Mouse (Mus musculus): ENCODE results near the gene Igf1r. TPM values are rescaled to one million over a fixed set of nuclear protein-coding genes. Genes with fewer than 3 reads are reported as not detected.

Igf1r gene
- polyA plus RNA-seq, 1 experiment from 2014 or later = 15.2 TPM

DNA sequence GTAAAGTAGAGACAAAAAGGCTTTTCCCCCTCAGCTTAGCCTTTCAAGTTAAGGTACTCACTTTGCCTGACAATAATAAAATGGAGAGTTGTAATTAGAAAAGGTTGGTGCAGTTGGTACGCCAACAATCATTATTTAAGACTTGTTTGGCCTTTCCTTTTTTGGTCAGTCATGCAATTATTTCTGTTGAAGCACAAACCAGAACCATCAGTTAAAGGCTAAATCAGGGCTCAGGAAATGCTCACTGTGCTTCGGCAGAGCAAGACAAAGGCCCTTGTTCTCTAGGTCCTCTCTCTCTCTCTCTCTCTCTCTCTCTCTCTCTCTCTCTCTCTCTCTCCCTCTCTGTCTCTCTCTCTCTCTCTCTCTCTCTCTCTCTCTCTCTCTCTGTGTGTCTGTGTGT is 165.4 kb downstream of the Igf1r start:
- Histone ChIP-seq H3K4me3 (replicated peaks) (no peak overlapping the region), H3K27ac (no peak overlapping the region), H3K27me3 (replicated peaks) (no peaks in the 10 kb centered on the region), H3K36me3 (no peaks in the 10 kb centered on the region), H3K4me1 (replicated peaks) (0 out of 2 replicates have a peak, but pooled peaks cover 3% of the 10 kb centered on the region), H3K9ac (no peak overlapping the region), H3K9me3 (no peaks in the 10 kb centered on the region), H3K4me2 (replicated peaks) (no peak overlapping the region)
- ATAC-seq = no peak
- 55% methylated on average over 2 of the region's 2 CpGs for WGBS

DNA sequence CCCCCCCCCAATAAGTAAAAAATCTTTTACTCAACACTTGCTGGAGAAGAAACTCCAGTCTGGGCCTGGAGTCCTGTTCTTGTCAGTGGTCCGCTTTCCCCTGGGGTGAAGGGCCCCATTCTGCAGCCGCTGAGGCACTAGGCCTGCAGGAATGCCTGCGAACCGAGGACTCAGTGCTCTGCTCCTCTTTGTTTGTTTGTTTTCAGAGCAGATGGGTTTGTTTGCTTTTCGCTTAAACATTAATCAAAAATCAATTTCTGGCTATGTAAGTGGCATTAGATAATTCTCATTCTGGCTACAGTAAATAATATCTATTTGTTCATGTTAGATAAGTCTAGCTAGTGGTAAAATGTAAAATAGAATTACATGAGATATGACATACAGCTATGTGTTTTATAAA is 167.0 kb downstream of the Igf1r start:
- H3K27ac ChIP-seq = no peak overlapping the region
- peak; percentile 65 for ATAC-seq
- H3K9me3 ChIP-seq = no peaks in the 10 kb centered on the region
- H3K36me3 ChIP-seq = no peaks in the 10 kb centered on the region
- no peak overlapping the region for H3K4me2 ChIP-seq (replicated peaks)
- WGBS = 42% methylated on average over 5 of the region's 5 CpGs
- H3K4me1 ChIP-seq (replicated peaks) = 0 out of 2 replicates have a peak, but pooled peaks cover 3% of the 10 kb centered on the region
- no peaks in the 10 kb centered on the region for H3K27me3 ChIP-seq (replicated peaks)
- H3K4me3 ChIP-seq (replicated peaks) = no peak overlapping the region
- H3K9ac ChIP-seq = no peak overlapping the region

DNA sequence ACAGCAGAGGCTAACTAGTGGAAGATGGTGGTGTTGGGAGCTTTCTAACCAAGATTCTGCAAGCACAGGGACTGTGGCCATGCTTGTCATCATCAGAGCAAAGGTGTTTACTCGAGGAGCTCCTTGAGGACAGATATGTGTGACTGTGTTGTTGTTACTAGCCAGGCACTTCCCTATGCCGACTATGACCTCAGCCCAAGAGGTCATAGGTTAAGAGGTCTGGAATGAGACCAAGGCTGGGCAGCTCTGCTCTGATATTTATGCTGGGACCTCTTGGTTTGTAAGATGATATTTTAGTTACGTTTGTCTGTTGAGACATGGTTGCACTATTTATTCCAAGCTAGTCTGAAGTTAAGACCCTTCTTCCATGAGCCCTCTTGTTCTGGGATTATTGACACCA is 169.8 kb downstream of the Igf1r start:
- no peak overlapping the region for H3K4me2 ChIP-seq (replicated peaks)
- H3K9ac ChIP-seq = no peak overlapping the region
- H3K27me3 ChIP-seq (replicated peaks) = no peaks in the 10 kb centered on the region
- 26% methylated on average over 3 of the region's 3 CpGs for WGBS
- no peaks in the 10 kb centered on the region for H3K36me3 ChIP-seq
- no peak overlapping the region for H3K4me3 ChIP-seq (replicated peaks)
- no peak overlapping the region for H3K27ac ChIP-seq
- ATAC-seq = no peak
- H3K9me3 ChIP-seq = no peaks in the 10 kb centered on the region
- H3K4me1 ChIP-seq (replicated peaks) = 0 out of 2 replicates have a peak, but pooled peaks cover 1% of the 10 kb centered on the region

DNA sequence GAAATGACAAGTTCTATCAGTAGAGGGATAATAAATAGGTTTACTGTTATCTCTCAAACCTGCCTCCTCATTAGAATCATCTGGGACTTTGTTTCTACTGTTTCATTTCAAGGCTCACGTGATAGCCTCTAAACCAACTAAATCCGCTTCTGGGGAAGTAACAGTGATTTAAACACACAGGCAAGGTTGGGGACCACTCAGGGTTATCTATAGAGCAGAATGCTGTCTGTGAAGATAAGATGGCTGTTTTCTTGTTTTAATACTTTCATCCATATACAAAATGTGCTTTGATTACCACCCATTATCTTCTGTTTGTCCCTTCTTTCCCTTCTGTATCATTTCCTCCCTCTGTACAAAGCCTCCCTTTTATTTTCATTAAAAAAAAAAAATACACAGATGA is 172.7 kb downstream of the Igf1r start:
- no peak for ATAC-seq
- Histone ChIP-seq H3K4me1 (replicated peaks) (peaks cover 12% of the 10 kb centered on the region), H3K4me2 (replicated peaks) (no peak overlapping the region), H3K27me3 (replicated peaks) (no peaks in the 10 kb centered on the region), H3K27ac (no peak overlapping the region), H3K36me3 (no peaks in the 10 kb centered on the region), H3K9me3 (no peaks in the 10 kb centered on the region), H3K9ac (no peak overlapping the region), H3K4me3 (replicated peaks) (no peak overlapping the region)
- WGBS = 58% methylated on average over 2 of the region's 2 CpGs

DNA sequence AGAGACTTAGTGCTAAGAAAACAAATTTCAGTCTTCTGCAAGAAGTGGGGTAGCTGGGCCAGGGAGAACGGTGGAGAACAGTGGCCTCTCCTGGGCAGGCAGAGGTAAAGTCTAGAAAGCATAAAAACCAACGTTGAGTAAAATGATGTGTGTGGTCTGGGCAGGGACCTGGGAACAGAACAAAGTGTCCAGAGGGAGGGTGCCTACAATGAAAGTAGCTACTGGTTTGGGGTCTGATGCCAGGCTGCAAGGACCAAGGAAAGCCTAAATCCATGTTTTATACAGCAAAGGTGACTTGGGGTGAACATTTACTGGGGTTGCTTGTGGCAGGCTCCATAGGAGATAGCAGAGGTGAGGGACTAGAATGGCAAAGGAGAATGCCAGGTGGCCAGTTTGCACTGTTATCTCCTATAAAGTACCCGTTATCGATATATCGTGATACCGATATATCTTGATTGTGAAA is 175.2 kb downstream of the Igf1r start:
- H3K4me1 ChIP-seq (replicated peaks) = peaks cover 15% of the 10 kb centered on the region
- WGBS = 36% methylated on average over 6 of the region's 6 CpGs
- H3K27me3 ChIP-seq (replicated peaks) = no peaks in the 10 kb centered on the region
- H3K4me2 ChIP-seq (replicated peaks) = peak overlapping the region; percentile 78
- H3K27ac ChIP-seq = peak overlapping the region; percentile 10; the same call in 1 of the 2 replicates
- peak overlapping the region; percentile 60; the same call in 1 of the 2 replicates for H3K4me3 ChIP-seq (replicated peaks)
- no peaks in the 10 kb centered on the region for H3K36me3 ChIP-seq
- no peak overlapping the region for H3K9ac ChIP-seq
- ATAC-seq = peak; percentile 30; the same call in 1 of the 2 replicates
- H3K9me3 ChIP-seq = no peaks in the 10 kb centered on the region

DNA sequence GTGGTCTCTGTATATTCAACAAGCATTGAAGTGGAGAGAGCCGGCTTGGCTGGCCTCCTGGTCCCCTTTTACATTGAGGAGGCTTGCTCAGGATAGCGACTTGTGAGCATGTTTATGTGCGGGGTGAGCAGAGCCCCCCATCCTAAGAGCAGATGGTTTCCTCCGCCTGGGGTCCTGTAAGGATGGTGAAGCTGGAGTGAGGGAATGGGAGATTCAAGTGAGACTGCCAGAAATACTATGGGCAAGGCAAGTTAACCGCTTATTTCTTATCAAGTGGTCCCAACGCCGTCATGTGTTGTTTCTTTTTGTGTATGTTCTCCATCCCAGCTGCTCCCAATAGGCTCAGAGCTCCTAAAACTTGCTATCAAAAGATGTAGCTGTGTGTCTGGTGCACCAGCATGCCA is 175.6 kb downstream of the Igf1r start:
- Histone ChIP-seq H3K4me3 (replicated peaks) (peak overlapping the region; percentile 60), H3K4me1 (replicated peaks) (peaks cover 15% of the 10 kb centered on the region), H3K27me3 (replicated peaks) (no peaks in the 10 kb centered on the region), H3K9ac (no peak overlapping the region), H3K27ac (peak overlapping the region; percentile 10; the same call in 1 of the 2 replicates), H3K36me3 (no peaks in the 10 kb centered on the region), H3K4me2 (replicated peaks) (peak overlapping the region; percentile 78), H3K9me3 (no peaks in the 10 kb centered on the region)
- no peak for ATAC-seq
- WGBS = 12% methylated on average over 7 of the region's 7 CpGs

DNA sequence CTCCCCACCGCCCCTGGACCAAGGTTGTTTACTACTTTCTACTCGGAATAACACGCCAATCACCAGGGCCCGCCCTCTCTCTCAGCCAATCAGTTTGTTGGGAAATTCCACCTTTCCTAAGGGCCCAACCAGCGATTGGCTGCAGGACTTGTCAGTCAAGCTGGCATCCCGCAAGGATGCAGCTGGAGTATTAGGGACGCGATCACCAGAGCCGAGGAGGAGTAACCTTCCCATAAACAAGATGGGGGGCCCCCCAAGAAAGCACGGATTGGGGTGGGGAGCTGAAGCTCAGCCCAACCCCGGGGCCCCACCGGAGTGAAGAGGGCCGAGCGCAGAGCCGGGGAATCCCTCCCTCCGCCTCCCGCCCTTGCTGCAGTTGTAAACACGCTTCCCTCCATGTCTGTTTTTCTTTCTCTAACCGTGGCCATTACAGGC is 176.5 kb downstream of the Igf1r start:
- peak overlapping the region; percentile 78 for H3K4me2 ChIP-seq (replicated peaks)
- H3K27ac ChIP-seq = peak overlapping the region; percentile 81
- H3K9ac ChIP-seq = peak overlapping the region; percentile 50
- no peaks in the 10 kb centered on the region for H3K9me3 ChIP-seq
- H3K4me1 ChIP-seq (replicated peaks) = peaks cover 15% of the 10 kb centered on the region
- ATAC-seq = peak; percentile 96
- under 1% methylated on average over 19 of the region's 19 CpGs for WGBS
- H3K27me3 ChIP-seq (replicated peaks) = no peaks in the 10 kb centered on the region
- no peaks in the 10 kb centered on the region for H3K36me3 ChIP-seq
- peak overlapping the region; percentile 60 for H3K4me3 ChIP-seq (replicated peaks)

DNA sequence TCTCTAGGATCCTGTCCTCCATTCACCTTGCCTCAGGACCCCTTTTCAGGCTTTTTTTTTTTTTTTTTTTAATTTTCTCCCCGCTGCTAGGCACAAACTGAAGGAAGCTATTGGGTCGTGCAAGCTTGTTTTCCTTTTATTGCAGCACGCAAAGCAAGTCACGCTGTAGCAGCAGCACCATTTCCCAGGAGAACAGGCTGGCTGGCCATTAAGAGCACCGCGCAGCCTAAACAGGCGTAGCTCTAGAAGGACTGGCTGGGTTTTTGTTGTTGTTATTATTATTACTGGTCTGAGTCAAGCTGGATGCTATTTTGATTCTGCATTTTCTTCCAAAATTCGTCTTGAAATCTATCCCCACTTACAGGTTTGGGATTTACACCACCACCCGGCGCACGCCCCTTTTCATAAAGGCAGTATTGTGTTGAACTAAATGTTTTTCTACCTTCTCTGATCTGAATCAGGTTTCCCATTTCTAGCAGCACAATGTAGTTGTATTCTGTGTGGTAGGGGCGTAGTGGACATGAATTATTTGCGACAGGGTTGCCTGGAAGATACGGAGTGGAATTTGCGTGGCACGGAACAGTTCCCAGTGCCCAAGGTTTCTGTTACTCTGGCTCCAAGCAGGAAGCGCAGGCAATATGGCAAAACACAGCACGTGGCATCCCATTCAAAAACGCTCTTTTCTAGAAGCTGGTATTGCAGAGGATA is 177.1 kb downstream of the Igf1r start:
- ATAC-seq = peak; percentile 69
- WGBS = 1% methylated on average over 19 of the region's 19 CpGs
- peak overlapping the region; percentile 81 for H3K27ac ChIP-seq
- H3K9ac ChIP-seq = peak overlapping the region; percentile 50
- peak overlapping the region; percentile 60 for H3K4me3 ChIP-seq (replicated peaks)
- H3K36me3 ChIP-seq = no peaks in the 10 kb centered on the region
- no peaks in the 10 kb centered on the region for H3K27me3 ChIP-seq (replicated peaks)
- H3K4me1 ChIP-seq (replicated peaks) = peaks cover 15% of the 10 kb centered on the region
- no peaks in the 10 kb centered on the region for H3K9me3 ChIP-seq
- peak overlapping the region; percentile 78 for H3K4me2 ChIP-seq (replicated peaks)

DNA sequence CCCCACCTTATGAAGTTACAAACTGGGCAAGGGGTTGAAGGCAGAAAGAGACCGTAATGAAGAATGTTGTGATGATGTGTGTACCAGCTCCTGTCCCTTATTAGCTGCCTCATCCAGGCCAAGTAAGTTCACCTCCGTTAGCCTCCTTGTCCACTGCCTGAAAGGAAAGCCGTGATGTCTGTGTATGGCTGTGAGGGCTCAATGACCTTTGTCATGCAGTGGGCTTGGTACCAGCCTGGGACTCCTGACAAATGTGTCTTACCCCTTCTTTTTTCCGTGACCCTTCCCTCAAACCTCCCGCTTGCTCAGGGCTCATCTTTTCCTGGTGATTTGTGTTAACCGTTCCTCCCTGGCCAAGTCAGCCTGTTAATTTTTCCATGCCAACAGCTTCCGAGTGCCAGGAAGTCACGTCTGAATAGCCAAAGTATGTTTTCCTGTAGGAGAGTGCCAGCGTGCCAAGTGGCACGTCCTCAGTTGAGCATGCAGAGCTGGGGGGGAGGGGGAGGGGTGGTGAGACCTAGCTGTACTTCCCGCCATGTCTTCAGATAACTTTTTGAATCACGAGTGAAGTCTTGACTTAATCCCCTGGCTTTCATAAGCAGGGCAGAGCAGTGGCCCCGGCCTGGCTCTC is 178.4 kb downstream of the Igf1r start:
- H3K27me3 ChIP-seq (replicated peaks) = no peaks in the 10 kb centered on the region
- H3K9me3 ChIP-seq = no peaks in the 10 kb centered on the region
- H3K27ac ChIP-seq = no peak overlapping the region
- ATAC-seq = no peak
- no peak overlapping the region for H3K4me2 ChIP-seq (replicated peaks)
- no peak overlapping the region for H3K4me3 ChIP-seq (replicated peaks)
- H3K36me3 ChIP-seq = no peaks in the 10 kb centered on the region
- H3K9ac ChIP-seq = no peak overlapping the region
- WGBS = 70% methylated on average over 13 of the region's 13 CpGs
- peaks cover 15% of the 10 kb centered on the region for H3K4me1 ChIP-seq (replicated peaks)

DNA sequence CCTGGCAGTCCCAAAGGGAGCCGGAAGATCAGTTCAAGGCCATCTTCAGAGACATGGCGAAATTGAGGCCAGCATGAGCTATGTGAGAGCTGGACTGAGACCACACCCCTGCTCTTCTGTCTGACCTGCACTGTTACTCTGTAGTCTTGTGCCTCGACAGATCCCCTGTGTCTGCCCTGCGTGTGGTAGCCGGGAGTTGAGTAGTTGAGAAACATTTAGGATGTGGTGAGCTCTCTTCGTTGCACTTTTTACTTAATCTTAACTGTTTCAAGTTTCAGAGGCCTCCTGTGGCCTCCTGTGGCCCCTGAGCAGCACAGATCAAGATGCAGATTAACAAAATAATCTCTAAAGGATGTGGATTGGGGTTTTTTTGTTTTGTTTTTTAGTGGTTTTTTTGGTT is 181.1 kb downstream of the Igf1r start:
- Histone ChIP-seq H3K9ac (no peak overlapping the region), H3K27ac (no peak overlapping the region), H3K4me1 (replicated peaks) (0 out of 2 replicates have a peak, but pooled peaks cover 4% of the 10 kb centered on the region), H3K27me3 (replicated peaks) (no peaks in the 10 kb centered on the region), H3K9me3 (no peaks in the 10 kb centered on the region), H3K4me2 (replicated peaks) (no peak overlapping the region), H3K4me3 (replicated peaks) (no peak overlapping the region), H3K36me3 (no peaks in the 10 kb centered on the region)
- ATAC-seq = no peak
- WGBS = 64% methylated on average over 6 of the region's 6 CpGs

DNA sequence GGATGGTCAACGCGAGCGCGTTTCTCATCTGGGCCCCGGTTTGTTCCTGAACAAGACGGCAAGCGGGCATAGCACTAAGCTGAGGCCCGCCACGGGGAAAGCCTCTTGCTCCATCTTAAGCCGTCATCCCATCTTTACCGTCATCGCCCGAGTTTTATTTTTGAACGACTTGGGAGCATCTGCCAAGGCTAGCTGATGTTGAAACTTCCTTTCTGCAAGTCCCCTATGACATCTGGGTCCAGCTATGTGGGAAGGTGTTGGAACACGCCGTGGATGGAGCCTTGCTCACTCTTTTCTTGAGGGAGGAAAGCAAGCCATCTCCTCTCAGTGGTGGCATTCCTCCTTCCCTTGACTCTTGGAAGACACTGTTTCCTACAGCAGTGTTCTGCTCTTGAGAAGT is 182.3 kb downstream of the Igf1r start:
- no peak for ATAC-seq
- H3K4me1 ChIP-seq (replicated peaks) = 0 out of 2 replicates have a peak, but pooled peaks cover 4% of the 10 kb centered on the region

DNA sequence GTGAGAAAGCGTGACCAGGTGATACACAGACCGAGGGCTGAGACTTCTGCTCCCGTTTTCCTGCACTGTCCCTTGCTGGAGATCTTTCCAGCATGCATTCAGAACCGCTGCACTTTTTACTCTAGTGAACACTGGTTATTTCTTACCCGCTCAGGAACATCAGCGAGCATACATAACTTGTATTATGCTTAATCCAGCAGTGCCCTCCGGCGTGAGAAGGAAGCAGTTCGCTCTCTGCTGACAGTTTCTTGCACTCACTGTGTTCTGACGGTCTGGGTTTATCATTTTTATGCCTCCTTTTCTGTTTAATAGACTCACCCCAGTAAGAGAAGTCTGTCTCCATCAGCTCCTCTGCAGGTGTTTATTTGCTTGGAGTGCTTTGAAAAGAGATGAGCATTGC is 183.4 kb downstream of the Igf1r start:
- no peaks in the 10 kb centered on the region for H3K9me3 ChIP-seq
- H3K9ac ChIP-seq = no peak overlapping the region
- no peaks in the 10 kb centered on the region for H3K27me3 ChIP-seq (replicated peaks)
- WGBS = 77% methylated on average over 10 of the region's 10 CpGs
- 0 out of 2 replicates have a peak, but pooled peaks cover 1% of the 10 kb centered on the region for H3K4me1 ChIP-seq (replicated peaks)
- no peak overlapping the region for H3K4me2 ChIP-seq (replicated peaks)
- H3K27ac ChIP-seq = no peak overlapping the region
- H3K4me3 ChIP-seq (replicated peaks) = no peak overlapping the region
- H3K36me3 ChIP-seq = no peaks in the 10 kb centered on the region
- no peak for ATAC-seq

More for the DNA sequence above, 182.3 kb downstream of the Igf1r start:
- H3K36me3 ChIP-seq = no peaks in the 10 kb centered on the region
- H3K27ac ChIP-seq = no peak overlapping the region
- no peaks in the 10 kb centered on the region for H3K27me3 ChIP-seq (replicated peaks)
- no peak overlapping the region for H3K4me3 ChIP-seq (replicated peaks)
- H3K9me3 ChIP-seq = no peaks in the 10 kb centered on the region
- 89% methylated on average over 16 of the region's 16 CpGs for WGBS
- H3K9ac ChIP-seq = no peak overlapping the region
- no peak overlapping the region for H3K4me2 ChIP-seq (replicated peaks)

Measured in intestine, embryonic 15.5 days (tissue).